Mouse (Mus musculus) liver, embryonic 11.5 days (tissue): ENCODE results near the gene Sel1l3. TPM values are rescaled to one million over a fixed set of nuclear protein-coding genes. Genes with fewer than 3 reads are reported as not detected.

Source experiments
- ATAC-seq: fragments of 200-750 bp; cut with Nextera tagmentation; replicated peaks from 2 replicates; pipeline ENCODE4 v1.8.0; 2017; ENCODE audit warnings: moderate number of reproducible peaks, mild to moderate bottlenecking, moderate TSS enrichment, moderate library complexity; ENCODE audit not compliant: low FRiP score
- DNase-seq: peaks from one replicate; pipeline ENCODE4 v3.0.0-alpha.2; 2017; ENCODE audit warnings: low spot score
- H3K27ac ChIP-seq: fragments of 300-500 bp; sonication (generic); 2 replicates; pipeline ENCODE4 v1.5.1; 2014; ENCODE audit warnings: mild to moderate bottlenecking, low read depth, low read length, control low read depth
- H3K27me3 ChIP-seq: fragments of 300-500 bp; sonication (generic); replicated peaks from 2 replicates; pipeline ENCODE4 v1.6.1; 2014; ENCODE audit warnings: low read length, mixed read lengths; ENCODE audit not compliant: control insufficient read depth, insufficient read depth
- H3K36me3 ChIP-seq: fragments of 300-500 bp; sonication (generic); 2 replicates; pipeline ENCODE4 v1.6.1; 2014; ENCODE audit warnings: mild to moderate bottlenecking, low read length, moderate library complexity, mixed read lengths; ENCODE audit not compliant: control insufficient read depth, insufficient read depth
- H3K4me1 ChIP-seq: fragments of 300-500 bp; sonication (generic); replicated peaks from 2 replicates; pipeline ENCODE4 v1.6.1; 2014; ENCODE audit warnings: low read length, mixed read lengths; ENCODE audit not compliant: control insufficient read depth, insufficient read depth
- H3K4me2 ChIP-seq: fragments of 300-500 bp; sonication (generic); 2 replicates; pipeline ENCODE4 v1.6.1; 2014; ENCODE audit warnings: mild to moderate bottlenecking, control low read depth, moderate library complexity
- H3K4me3 ChIP-seq: fragments of 300-500 bp; sonication (generic); 2 replicates; pipeline ENCODE4 v1.5.1; 2014; ENCODE audit warnings: low read depth, low read length, control low read depth
- H3K9ac ChIP-seq: fragments of 300-500 bp; sonication (generic); 2 replicates; pipeline ENCODE4 v1.6.1; 2014; ENCODE audit warnings: low read depth, low read length, control low read depth
- H3K9me3 ChIP-seq: fragments of 300-500 bp; sonication (generic); 2 replicates; pipeline ENCODE4 v1.6.1; 2016; ENCODE audit warnings: low read length, inconsistent platforms, mixed read lengths; ENCODE audit not compliant: control insufficient read depth
- WGBS: fragments of 180-500 bp; shearing (Covaris S2); extraction: QIAGEN DNeasy Blood & Tissue Kit; methylation state at CpG from one replicate; pipeline ENCODE4 v1.1.7; 2014; 5-methylcytosine and 5-hydroxymethylcytosine counted together
- polyA plus RNA-seq: library from polyadenylated mRNA; unstranded; fragments of >200 nt; fragmentation: Nextera tagmentation; extraction: Ambion mirVana; gene quantifications from 2 replicates; pipeline ENCODE4 v1.2.1, GENCODE M21; 2014

Gene Sel1l3
- polyA plus RNA-seq, 1 experiment from 2014 or later: 0.27 TPM

- H3K9me3 ChIP-seq: no peaks in the 10 kb centered on the region
Measured at GRCm38 (mm10) chr5:53159631-53160030, 54.1 kb downstream of the Sel1l3 start.

DNA sequence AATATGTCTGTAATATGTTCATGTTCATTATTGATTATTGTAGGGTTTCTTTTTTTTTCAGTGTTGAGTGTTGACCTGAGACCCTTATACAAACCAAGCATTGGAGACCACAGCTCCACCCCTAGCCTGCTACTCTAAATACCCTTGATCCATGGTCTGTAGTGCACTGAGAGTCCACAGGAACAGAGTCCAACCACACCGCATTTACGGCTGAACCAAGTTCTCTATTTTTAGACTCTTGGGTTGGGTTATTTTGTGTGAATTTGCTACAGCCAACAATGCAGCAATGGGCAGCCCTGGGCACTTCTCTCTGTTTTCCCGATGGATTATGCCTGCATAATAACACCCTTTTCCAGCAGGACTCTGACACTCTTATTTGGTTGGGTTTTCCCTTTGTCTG is 54.6 kb downstream of the Sel1l3 start:
- H3K4me2 ChIP-seq: no peak overlapping the region
- no peak for ATAC-seq
- WGBS: 60% methylated on average over 3 of the region's 3 CpGs
- H3K4me3 ChIP-seq: no peak overlapping the region
- H3K27ac ChIP-seq: no peak overlapping the region
- H3K9me3 ChIP-seq: no peaks in the 10 kb centered on the region
- DNase-seq: no peak
- no peak overlapping the region for H3K9ac ChIP-seq
- H3K4me1 ChIP-seq: no peaks in the 10 kb centered on the region
- no peaks in the 10 kb centered on the region for H3K36me3 ChIP-seq
- H3K27me3 ChIP-seq: no peaks in the 10 kb centered on the region

More at GRCm38 (mm10) chr5:53159631-53160030, 54.1 kb downstream of the Sel1l3 start:
- H3K4me1 ChIP-seq: no peaks in the 10 kb centered on the region
- WGBS: 79% methylated on average over 4 of the region's 4 CpGs
- ATAC-seq (no peak), DNase-seq (no peak)
- H3K27me3 ChIP-seq: no peaks in the 10 kb centered on the region
- H3K36me3 ChIP-seq: no peaks in the 10 kb centered on the region
- H3K27ac ChIP-seq: no peak overlapping the region
- no peak overlapping the region for H3K9ac ChIP-seq
- H3K4me2 ChIP-seq: no peak overlapping the region
- no peak overlapping the region for H3K4me3 ChIP-seq

GRCm38 (mm10) chr5:53155985-53156679 is 57.6 kb downstream of the Sel1l3 start:
- Histone ChIP-seq H3K9me3 (no peaks in the 10 kb centered on the region), H3K4me3 (no peak overlapping the region), H3K27me3 (no peaks in the 10 kb centered on the region), H3K9ac (no peak overlapping the region), H3K4me2 (no peak overlapping the region), H3K4me1 (no peaks in the 10 kb centered on the region), H3K36me3 (no peaks in the 10 kb centered on the region), H3K27ac (no peak overlapping the region)
- ATAC-seq (no peak), DNase-seq (no peak)
- WGBS: 82% methylated on average over 13 of the region's 13 CpGs

DNA sequence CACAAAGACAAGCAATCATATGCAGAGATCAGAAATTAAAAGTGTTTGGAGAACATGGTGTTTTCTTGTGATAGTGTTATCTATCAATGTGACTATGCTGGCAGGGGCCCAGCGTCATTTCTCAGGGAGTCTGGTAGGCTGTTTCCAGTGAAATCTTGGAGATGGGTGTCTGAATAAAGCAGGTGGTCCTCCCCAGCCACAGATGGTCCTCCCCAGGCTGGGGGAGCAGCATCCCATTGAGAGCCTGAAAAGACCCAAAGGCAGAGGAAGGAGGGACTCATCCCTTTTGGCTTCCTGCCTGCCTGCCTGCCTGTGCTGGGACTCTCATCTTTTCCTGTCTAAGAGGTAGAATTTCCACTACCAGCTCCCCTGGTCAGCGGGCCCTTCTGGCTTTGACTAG is 59.2 kb downstream of the Sel1l3 start:
- no peak overlapping the region for H3K27ac ChIP-seq

GRCm38 (mm10) chr5:53154078-53154477 is 59.6 kb downstream of the Sel1l3 start:
- ATAC-seq (no peak), DNase-seq (no peak)
- Histone ChIP-seq H3K4me1 (no peaks in the 10 kb centered on the region), H3K4me2 (no peak overlapping the region), H3K9ac (no peak overlapping the region), H3K36me3 (no peaks in the 10 kb centered on the region), H3K4me3 (no peak overlapping the region), H3K27ac (no peak overlapping the region), H3K9me3 (no peaks in the 10 kb centered on the region), H3K27me3 (no peaks in the 10 kb centered on the region)
- 53% methylated on average over 2 of the region's 2 CpGs for WGBS

More for the DNA sequence above, 59.2 kb downstream of the Sel1l3 start:
- Histone ChIP-seq H3K27me3 (no peaks in the 10 kb centered on the region), H3K4me2 (no peak overlapping the region), H3K9ac (no peak overlapping the region), H3K4me1 (no peaks in the 10 kb centered on the region), H3K9me3 (no peaks in the 10 kb centered on the region), H3K4me3 (no peak overlapping the region), H3K36me3 (no peaks in the 10 kb centered on the region)
- no peak for DNase-seq
- no peak for ATAC-seq
- 42% methylated on average over 2 of the region's 2 CpGs for WGBS

GRCm38 (mm10) chr5:53153144-53153543 is 60.6 kb downstream of the Sel1l3 start:
- Histone ChIP-seq H3K4me1 (no peaks in the 10 kb centered on the region), H3K4me2 (no peak overlapping the region), H3K27me3 (no peaks in the 10 kb centered on the region), H3K9me3 (no peaks in the 10 kb centered on the region), H3K36me3 (no peaks in the 10 kb centered on the region), H3K9ac (no peak overlapping the region), H3K27ac (no peak overlapping the region), H3K4me3 (no peak overlapping the region)
- 70% methylated on average over 5 of the region's 5 CpGs for WGBS
- DNase-seq: no peak
- ATAC-seq: no peak

DNA sequence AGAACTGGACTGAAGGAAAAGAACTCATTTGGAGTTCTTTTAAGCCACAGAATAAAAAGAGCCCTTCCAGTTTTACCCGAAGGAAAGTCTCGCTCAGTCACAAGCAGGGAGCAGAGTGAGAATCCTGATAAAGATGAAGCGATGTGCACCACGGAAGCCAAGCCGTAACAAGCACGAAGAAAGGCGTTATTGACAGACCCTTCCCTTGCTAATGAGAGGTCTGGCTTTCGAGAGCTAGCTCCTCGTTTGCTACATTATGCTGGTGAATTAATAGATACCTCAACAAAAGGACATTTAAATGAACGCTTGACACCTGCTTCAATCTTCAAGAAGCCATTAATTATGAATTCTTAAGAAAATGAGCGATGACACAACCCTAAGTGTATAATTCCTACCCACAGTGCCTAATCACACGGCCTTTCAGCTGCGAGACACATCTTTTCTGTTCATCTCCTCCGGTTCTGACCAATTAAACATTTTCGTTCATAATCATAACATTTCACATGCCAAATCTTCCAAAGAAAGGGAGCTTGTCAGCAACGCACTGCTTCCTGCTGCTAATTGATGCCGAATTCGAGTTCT is 62.3 kb downstream of the Sel1l3 start:
- Histone ChIP-seq H3K36me3 (no peaks in the 10 kb centered on the region), H3K4me3 (no peak overlapping the region), H3K4me2 (no peak overlapping the region), H3K4me1 (no peaks in the 10 kb centered on the region), H3K9ac (no peak overlapping the region), H3K9me3 (no peaks in the 10 kb centered on the region), H3K27me3 (no peaks in the 10 kb centered on the region), H3K27ac (no peak overlapping the region)
- DNase-seq (no peak), ATAC-seq (no peak)
- WGBS: 74% methylated on average over 18 of the region's 18 CpGs

DNA sequence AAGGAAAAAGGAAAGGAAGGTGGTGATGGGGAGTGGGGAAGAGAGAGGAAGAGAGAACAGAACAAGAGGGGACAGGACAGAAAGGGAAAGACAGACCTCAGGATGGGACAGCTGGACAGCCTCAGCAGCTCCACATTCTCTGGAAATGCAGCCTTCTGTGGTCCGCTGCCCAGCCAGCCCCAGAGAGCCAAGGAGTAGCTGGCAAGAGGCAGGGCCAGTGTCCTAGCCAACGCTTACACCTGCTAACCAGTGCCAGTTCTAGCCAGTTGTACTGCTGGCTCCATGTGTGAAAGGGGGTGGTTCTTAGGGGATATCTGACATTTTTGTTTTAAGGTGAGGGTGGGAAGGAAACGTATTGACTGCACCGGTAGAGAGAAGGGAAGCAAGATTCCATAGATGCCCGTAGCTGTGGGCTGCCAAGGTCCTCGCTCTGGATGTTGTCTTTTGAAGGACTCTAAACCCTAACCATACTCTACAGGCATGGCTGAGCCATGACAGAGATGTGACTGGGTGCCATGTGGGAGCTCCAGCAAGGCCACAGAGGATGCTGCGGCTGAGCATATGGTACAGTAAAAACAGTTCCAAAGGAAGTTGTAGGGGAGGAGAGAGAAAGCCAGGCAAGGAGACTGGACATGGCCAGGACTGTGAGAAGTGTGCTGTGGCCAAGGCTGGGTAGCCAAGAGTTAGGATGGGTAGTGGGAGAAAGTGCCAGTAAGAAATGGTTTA is 64.6 kb downstream of the Sel1l3 start:
- Histone ChIP-seq H3K4me2 (no peak overlapping the region), H3K4me1 (no peaks in the 10 kb centered on the region), H3K9ac (no peak overlapping the region), H3K27me3 (no peaks in the 10 kb centered on the region), H3K36me3 (no peaks in the 10 kb centered on the region), H3K4me3 (no peak overlapping the region), H3K9me3 (no peaks in the 10 kb centered on the region), H3K27ac (no peak overlapping the region)
- WGBS: 85% methylated on average over 7 of the region's 7 CpGs
- DNase-seq (no peak), ATAC-seq (no peak)
